8 mouse cellular contexts compared by ENCODE assay signal in genomic region chr11:79253542-79254390, GRCm38 (mm10). TPM values are rescaled to one million over a fixed set of nuclear protein-coding genes. Genes with fewer than 3 reads are reported as not detected.
DNase-seq lines count a peak whose midpoint lies in the region; ATAC-seq lines count a peak whose summit lies in the region.

No protein-coding gene starts in this region.

- H3K4me1 ChIP-seq in forebrain, embryonic 14.5 days (ENCODE audit: control insufficient read depth, insufficient read depth, low read length) = peaks cover 23% of the 10 kb centered on the region

- DNase-seq in MEL-GATA-1-ER (ENCODE audit: extremely low read depth, low read depth) = peak; percentile 7
- peak; percentile 41 for DNase-seq in c-Kit-positive CD71-positive TER-119-positive erythroid progenitor cells, embryonic 14.5 days (ENCODE audit: low spot score)
- DNase-seq in forebrain, embryonic 14.5 days (ENCODE audit: low spot score) = peak; percentile 46
- DNase-seq in heart, postnatal 36 days = peak; percentile 65 to 69
- DNase-seq in layer of hippocampus, postnatal 25 days (ENCODE audit: extremely low spot score in 1 of 2, low spot score in 1 of 2) = peak; percentile 39 to 46
- peak; percentile 69 for DNase-seq in lung, postnatal 14 days
- DNase-seq in right cerebral cortex, adult 2 months (ENCODE audit: low spot score in 2 of 2) = peak; percentile 35 to 37
- DNase-seq in urinary bladder, postnatal 4 days (ENCODE audit: low spot score in 2 of 2) = peak; percentile 43 to 51

- peak overlapping the region; percentile 97 for H3K4me3 ChIP-seq in forebrain, embryonic 14.5 days (ENCODE audit: low read depth, low read length)

- peak overlapping the region; percentile 99 for H3K9ac ChIP-seq in forebrain, embryonic 14.5 days (ENCODE audit: low read length)

- peak; percentile 52 for ATAC-seq in forebrain, embryonic 14.5 days

- peaks cover 21% of the 10 kb centered on the region for H3K36me3 ChIP-seq in forebrain, embryonic 14.5 days (ENCODE audit: control insufficient read depth, insufficient read depth, low read length)

- H3K27me3 ChIP-seq in forebrain, embryonic 14.5 days (replicated peaks; ENCODE audit: control insufficient read depth, insufficient read depth, low read length) = no peaks in the 10 kb centered on the region

- no peaks in the 10 kb centered on the region for H3K9me3 ChIP-seq in forebrain, embryonic 14.5 days (replicated peaks; ENCODE audit: control insufficient read depth, low read length)

- H3K27ac ChIP-seq in forebrain, embryonic 14.5 days (ENCODE audit: low read depth, low read length) = peak overlapping the region; percentile 97

- intact Hi-C loops in heart, postnatal 36 days (cut with DNase I) = loop anchor here (2.0 kb wide), 1 partner anchor 37 kb away; no protein-coding TSS in a partner anchor

- 1% methylated on average over 49 of the region's 49 CpGs for WGBS in forebrain, embryonic 14.5 days

- H3K4me2 ChIP-seq in forebrain, embryonic 14.5 days (ENCODE audit: low read length) = peak overlapping the region; percentile 91

RNA-seq across cellular contexts. Expression of gene Wsb1, which starts 0.7 kb away (rescaled TPM):
- polyA plus RNA-seq in forebrain, embryonic 14.5 days (2014; fragmentation: Nextera tagmentation; extraction: Ambion mirVana) = 498 and 501 TPM in 2 replicates
- total RNA-seq in heart, postnatal 36 days (2021) = 10 to 100 TPM; 14.7 to 14.9 TPM
- total RNA-seq in layer of hippocampus, postnatal 25 days (2021) = 10 to 100 TPM; 68.1 to 92.0 TPM

RNA-seq across cellular contexts. Expression of gene Gm9964, which starts 42.9 kb away (rescaled TPM):
- polyA plus RNA-seq in forebrain, embryonic 14.5 days (2014; fragmentation: Nextera tagmentation; extraction: Ambion mirVana) = not detected in 2 replicates
- total RNA-seq in heart, postnatal 36 days (2021) = not detected
- under 1 TPM; 0.73 to 0.91 TPM for total RNA-seq in layer of hippocampus, postnatal 25 days (2021)

Comparison
In these comparisons a context has a peak if more than half of its experiments do, and no peak if none do; other contexts are left out.
1. Peak in every context shown above with its lines: DNase-seq, ATAC-seq, H3K4me3 ChIP-seq and H3K27ac ChIP-seq.
2. DNase-seq: peak in every context shown above with its lines; median percentile 69 in lung, postnatal 14 days; 67 in heart, postnatal 36 days; 47 in urinary bladder, postnatal 4 days; 46 in forebrain, embryonic 14.5 days; 42 in layer of hippocampus, postnatal 25 days; 41 in c-Kit-positive CD71-positive TER-119-positive erythroid progenitor cells, embryonic 14.5 days; 36 in right cerebral cortex, adult 2 months; 7 in MEL-GATA-1-ER.
3. RNA of gene Wsb1, which starts 0.7 kb away (total RNA-seq): 68.1 to 92.0 TPM in layer of hippocampus, postnatal 25 days; 14.7 to 14.9 TPM in heart, postnatal 36 days; every median in the first group is over 4 times any median in the second.